Mouse (Mus musculus) megakaryocyte, embryonic 14.5 days (primary cell): ENCODE data around the gene Tbc1d10c. TPM values are rescaled to one million over a fixed set of nuclear protein-coding genes. Genes with fewer than 3 reads are reported as not detected.

Experiments used
- H3K27me3 ChIP-seq: replicated peaks from 2 replicates; pipeline ENCODE3; 2012; ENCODE audit warnings: inconsistent platforms
- H3K36me3 ChIP-seq: replicated peaks from 2 replicates; pipeline ENCODE3; 2012; ENCODE audit warnings: low read length, inconsistent platforms, mixed read lengths
- H3K4me1 ChIP-seq: 2 replicates; pipeline ENCODE4 v1.6.1; 2012; ENCODE audit warnings: inconsistent platforms
- H3K4me3 ChIP-seq: replicated peaks from 2 replicates; pipeline ENCODE3; 2012; ENCODE audit warnings: moderate library complexity, mild to moderate bottlenecking, inconsistent platforms
- H3K9me3 ChIP-seq: 2 replicates; pipeline ENCODE4 v1.6.1; 2012; ENCODE audit warnings: inconsistent platforms
- FLI1 ChIP-seq: IDR thresholded peaks from 2 replicates; pipeline ENCODE4 v1.6.1; 2012; ENCODE audit warnings: low read length, inconsistent platforms, mixed read lengths
- GATA1 ChIP-seq: IDR thresholded peaks from 3 replicates; pipeline ENCODE4 v1.6.1; 2012; ENCODE audit warnings: mixed read lengths, low read length, inconsistent platforms, borderline replicate concordance
- polyA plus RNA-seq: library from polyadenylated mRNA; stranded (reverse); fragments of >175 nt; gene quantifications from 2 replicates; pipeline ENCODE4 v1.2.3, GENCODE M21; 2012; ENCODE audit warnings: low replicate concordance; ENCODE audit not compliant: insufficient read depth

Tbc1d10c gene
- polyA plus RNA-seq, 1 experiment = 31.5 TPM

DNA sequence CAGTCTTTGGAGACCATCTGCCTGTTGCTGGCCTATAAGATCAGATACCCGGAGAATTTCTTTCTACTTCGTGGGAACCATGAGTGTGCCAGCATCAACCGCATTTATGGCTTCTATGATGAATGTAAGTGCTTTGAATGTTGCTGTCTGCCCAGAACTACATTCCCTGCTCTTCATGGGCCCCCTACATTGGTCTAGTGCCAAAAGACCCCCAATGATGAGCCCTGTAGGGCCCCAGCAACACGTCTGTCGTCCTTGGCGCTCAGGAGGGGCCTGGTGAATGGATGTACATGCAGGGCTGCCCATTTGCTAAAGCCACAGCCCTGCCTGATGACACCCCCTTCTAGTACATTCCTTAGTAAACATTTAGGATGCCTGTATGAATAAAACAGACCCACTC lies 2.0 kb upstream of the Tbc1d10c start:
- Histone ChIP-seq H3K27me3 (no peaks in the 10 kb centered on the region), H3K4me3 (peak overlapping the region; percentile 98), H3K9me3 (no peaks in the 10 kb centered on the region), H3K36me3 (peaks cover 69% of the 10 kb centered on the region), H3K4me1 (peaks cover 87% of the 10 kb centered on the region)
- no peak for TF ChIP-seq GATA1
- no peak for TF ChIP-seq FLI1

DNA sequence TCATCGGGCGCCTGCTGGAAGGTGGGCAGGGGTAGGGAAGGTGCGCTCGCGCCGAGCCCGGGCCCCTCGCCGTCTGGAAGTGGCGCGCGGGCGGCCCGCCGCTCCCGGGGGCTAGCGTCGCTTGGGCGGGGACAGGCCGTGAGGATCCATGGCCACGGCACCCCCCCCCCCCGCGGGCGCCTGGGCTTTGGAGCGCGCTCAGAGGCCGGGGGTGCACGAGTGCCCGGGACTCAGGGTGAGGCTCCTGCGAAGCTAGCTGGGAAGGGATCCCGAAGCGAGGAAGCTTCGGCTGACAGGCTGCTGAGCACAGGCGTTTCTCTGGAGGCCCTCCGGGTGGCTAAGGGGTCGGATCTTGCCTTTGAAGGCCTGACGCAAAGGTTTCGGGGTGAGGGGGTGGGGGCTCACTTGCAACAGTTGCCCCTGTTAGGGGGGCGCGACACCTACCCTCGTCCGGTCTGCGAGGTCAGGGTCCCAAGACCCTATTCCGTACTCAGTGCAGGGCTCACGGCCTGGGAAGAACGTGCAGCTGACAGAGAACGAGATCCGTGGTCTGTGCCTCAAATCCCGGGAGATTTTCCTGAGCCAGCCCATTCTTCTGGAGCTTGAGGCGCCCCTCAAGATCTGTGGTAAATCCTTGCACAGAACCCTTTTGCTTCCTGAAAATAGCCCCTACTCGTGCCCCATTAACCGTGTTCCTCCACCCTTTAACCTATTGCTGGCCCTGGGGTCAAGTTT lies 1.3 kb upstream of the Tbc1d10c start:
- peaks cover 88% of the 10 kb centered on the region for H3K4me1 ChIP-seq
- H3K36me3 ChIP-seq = peaks cover 69% of the 10 kb centered on the region
- no peaks in the 10 kb centered on the region for H3K9me3 ChIP-seq
- TF ChIP-seq GATA1 (no peak), FLI1 (no peak)
- peak overlapping the region; percentile 98 for H3K4me3 ChIP-seq
- H3K27me3 ChIP-seq = no peaks in the 10 kb centered on the region

DNA sequence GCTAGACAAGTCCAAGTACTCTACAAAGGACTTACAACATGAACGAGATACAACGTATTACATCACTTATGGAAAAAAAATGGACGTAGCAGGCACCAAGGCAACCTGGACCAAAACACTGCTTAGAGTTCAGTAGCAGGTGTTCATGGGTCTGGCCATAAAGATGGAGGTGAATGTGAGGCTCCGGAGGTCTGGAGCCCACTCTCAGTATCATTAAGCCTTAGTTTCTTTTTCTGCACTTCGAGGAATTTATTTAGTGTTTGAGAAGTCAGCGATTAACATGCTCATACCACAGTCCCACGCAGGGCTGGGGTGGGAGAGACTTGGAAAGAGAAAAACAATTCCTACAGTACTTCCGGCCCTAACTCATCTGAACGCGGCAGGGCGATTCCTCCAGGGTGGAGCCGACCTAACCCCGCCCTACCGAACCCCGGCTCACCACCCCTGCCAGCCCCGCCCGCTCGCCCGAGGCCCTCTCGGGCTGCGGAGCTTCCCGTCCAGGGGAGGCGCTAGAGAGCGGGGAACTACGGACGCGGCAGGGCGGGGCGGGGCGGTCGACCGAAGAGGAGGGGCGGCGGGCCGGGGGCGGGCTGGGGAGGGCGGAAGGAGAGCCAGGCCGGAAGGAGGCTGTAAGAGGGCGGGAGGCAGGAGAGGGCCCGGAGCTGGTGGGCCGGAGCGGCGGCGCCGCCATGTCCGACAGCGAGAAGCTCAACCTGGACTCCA lies 605 bp upstream of the Tbc1d10c start, which contains the start of gene Ppp1ca:
Gene Ppp1ca, plus strand, starts transcription at position 538 of the 723 bp plus-strand sequence.
- Histone ChIP-seq H3K4me1 (peaks cover 88% of the 10 kb centered on the region), H3K9me3 (no peaks in the 10 kb centered on the region), H3K27me3 (no peaks in the 10 kb centered on the region), H3K36me3 (peaks cover 68% of the 10 kb centered on the region), H3K4me3 (peak within 1 kb of the TSS; percentile 98)
- no peak for TF ChIP-seq FLI1
- TF ChIP-seq GATA1 = no peak

DNA sequence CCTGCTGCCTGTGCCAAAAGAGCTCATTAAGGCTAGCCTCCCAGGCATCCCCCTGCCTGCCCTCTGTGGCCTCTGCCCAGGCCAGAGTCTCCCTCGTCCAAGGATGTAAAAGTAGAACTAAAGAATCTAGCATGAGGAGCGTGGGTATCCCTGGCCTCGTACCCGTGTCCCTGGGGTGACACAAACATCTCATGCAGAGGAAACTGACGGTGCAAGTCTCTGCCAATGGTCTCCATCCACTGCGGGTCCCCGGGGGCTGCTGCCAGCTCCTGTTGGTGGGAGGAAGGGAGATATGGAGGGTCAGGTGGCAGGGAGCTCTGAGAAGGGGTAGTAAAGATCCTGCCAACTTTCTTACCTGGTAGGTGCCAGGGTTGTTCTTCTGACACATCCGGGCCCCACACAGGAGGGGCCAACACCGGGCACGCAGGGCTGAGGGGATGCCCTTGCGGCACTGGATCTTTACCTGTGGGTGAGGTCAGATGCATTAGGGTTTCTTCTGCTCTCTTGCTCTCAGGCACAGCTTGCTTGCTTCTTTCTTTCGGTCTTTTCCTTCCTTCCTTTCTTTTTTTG lies 1.9 kb downstream of the Tbc1d10c start:
- Histone ChIP-seq H3K4me3 (no peak overlapping the region), H3K4me1 (peaks cover 88% of the 10 kb centered on the region), H3K9me3 (no peaks in the 10 kb centered on the region), H3K27me3 (no peaks in the 10 kb centered on the region), H3K36me3 (peaks cover 47% of the 10 kb centered on the region)
- TF ChIP-seq FLI1 (no peak), GATA1 (no peak)

DNA sequence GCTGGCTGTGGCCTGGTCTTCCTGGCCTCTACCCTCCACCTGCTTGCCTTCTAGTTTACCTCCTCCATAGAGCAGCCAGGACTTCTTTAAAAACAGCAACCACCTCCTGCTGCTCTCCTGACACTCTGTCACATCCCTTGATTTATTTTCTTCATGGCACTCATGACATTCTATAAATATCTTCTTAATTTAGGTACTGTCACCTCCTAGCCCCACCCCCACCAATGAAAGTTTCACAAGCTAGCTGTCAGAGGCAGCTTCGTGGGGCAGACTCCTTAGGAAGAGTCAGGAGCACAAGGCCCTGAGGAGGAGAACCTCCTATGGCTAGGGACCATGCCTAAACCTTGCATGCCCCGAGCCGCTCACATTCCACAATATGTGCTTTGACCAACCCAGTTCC lies 3.8 kb downstream of the Tbc1d10c start:
- TF ChIP-seq FLI1 (no peak), GATA1 (no peak)
- Histone ChIP-seq H3K4me1 (peaks cover 89% of the 10 kb centered on the region), H3K36me3 (peaks cover 45% of the 10 kb centered on the region), H3K4me3 (no peak overlapping the region), H3K9me3 (no peaks in the 10 kb centered on the region), H3K27me3 (no peaks in the 10 kb centered on the region)

DNA sequence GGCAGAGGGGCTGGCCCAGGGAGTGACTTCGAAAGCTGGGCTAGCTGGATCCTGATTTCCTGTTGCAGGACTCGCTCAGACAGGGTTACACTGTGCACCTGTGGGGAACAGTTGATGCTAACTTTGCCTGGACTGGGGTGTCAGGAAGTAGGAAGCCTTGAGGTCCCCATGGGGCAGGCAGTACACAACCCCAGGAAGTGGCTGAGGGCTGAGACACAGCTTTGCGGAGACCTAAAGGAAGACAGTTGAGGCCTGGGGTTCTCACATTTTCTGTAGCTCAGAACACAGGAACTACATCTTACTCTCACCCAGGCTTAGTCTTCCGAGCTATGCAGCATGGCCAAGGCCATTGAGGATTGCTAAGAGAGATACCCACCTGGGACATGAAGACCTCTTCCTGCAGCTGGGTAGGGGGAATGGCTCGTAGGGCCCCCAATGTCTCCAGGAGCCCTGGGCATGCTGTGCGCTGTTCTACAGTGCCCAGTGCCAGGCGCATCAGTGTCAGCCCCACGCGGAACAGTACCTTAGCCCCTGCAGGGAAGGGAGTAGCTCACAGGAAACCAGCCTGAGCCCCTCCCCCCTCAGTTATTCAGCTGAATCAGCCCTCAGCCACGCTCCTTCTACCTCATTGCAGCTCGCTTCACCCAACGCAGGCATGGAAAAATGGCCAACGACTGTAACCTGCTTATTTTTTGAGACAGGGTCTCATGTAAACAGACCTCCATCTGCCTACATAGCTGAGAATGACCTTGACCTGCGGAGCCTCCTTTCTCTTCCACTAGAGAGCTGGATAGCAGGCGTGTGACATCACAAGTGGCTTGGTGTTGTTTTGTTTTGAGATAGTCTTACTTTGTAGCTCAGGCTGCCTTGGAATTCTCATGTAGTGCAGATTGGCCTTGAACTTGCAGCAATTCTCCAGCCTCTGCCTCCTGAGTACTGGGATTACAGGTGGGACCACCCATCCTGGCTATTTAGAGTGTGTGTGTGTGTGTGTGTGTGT lies 5.8 kb downstream of the Tbc1d10c start:
- Histone ChIP-seq H3K36me3 (peaks cover 47% of the 10 kb centered on the region), H3K9me3 (no peaks in the 10 kb centered on the region), H3K4me3 (peak overlapping the region; percentile 89), H3K4me1 (peaks cover 89% of the 10 kb centered on the region), H3K27me3 (peaks cover 2% of the 10 kb centered on the region)
- TF ChIP-seq GATA1 (no peak), FLI1 (no peak)

DNA sequence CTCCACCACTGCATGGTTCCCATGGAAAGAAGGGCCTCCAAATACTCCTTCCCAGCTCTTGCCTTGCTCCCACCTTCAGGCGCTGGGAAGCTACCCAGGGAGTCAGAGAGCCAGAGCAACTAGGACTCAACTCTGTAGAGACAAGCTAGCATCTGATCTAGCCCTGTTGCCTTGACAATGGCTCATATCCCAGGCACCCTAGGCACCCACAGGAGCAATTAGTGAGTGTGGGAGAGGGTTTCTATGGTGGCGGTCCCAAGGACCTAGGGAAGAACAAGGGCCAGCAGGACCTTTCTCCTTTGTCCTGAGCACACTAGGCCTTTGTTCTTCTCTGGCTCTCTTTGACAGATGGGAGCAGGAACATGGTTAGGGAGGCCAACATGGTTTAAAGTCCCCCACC lies 7.4 kb downstream of the Tbc1d10c start:
- Histone ChIP-seq H3K4me1 (peaks cover 77% of the 10 kb centered on the region), H3K36me3 (peaks cover 37% of the 10 kb centered on the region), H3K9me3 (no peaks in the 10 kb centered on the region)

DNA sequence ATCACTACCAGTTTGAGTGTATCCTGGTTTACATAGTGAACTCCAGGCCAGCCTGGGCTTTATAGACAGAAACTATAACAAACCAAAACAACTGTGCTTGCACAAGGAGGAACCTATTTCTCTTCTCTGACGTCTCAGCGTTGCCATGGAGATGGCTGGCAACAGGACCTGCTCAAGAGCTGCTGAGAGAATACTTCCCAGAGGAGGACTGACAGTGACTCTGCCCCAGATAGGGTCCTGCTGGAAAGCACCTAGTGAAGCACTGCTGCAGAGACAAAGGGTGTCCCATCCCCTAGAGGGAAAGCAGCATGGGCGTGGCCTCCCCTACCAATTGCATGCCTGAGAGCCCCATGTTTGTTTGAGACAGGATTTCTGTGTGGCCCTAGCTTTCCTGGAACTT lies 9.2 kb downstream of the Tbc1d10c start:
- TF ChIP-seq FLI1 (no peak), GATA1 (no peak)
- H3K9me3 ChIP-seq = no peaks in the 10 kb centered on the region
- peaks cover 3% of the 10 kb centered on the region for H3K27me3 ChIP-seq
- no peak overlapping the region for H3K4me3 ChIP-seq
- peaks cover 22% of the 10 kb centered on the region for H3K36me3 ChIP-seq
- peaks cover 65% of the 10 kb centered on the region for H3K4me1 ChIP-seq

More for the DNA sequence above, 7.4 kb downstream of the Tbc1d10c start:
- Histone ChIP-seq H3K27me3 (peaks cover 2% of the 10 kb centered on the region), H3K4me3 (no peak overlapping the region)
- no peak for TF ChIP-seq GATA1

DNA sequence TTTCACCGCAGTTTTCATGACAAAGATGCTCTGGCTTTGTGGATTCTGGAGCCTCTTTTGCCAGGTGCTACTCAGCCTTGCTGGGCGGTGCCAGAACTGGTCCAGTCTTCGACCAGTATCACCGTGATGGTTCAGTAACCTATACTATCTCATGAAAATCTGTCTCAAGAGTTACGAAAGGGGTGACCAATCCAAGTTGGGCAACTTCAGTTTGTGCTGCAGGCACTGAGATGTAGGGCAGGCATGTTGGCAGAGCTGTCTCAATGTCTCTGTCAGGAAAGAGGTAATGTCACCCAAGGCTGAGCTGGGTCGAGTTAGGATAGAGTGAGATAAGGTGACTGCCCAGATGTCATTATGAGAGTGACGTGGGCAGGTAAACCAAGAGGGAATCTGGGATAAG lies 10.7 kb downstream of the Tbc1d10c start:
- H3K9me3 ChIP-seq = no peaks in the 10 kb centered on the region
- TF ChIP-seq FLI1 (no peak), GATA1 (no peak)
- no peak overlapping the region for H3K4me3 ChIP-seq
- peaks cover 58% of the 10 kb centered on the region for H3K4me1 ChIP-seq
- peaks cover 20% of the 10 kb centered on the region for H3K36me3 ChIP-seq
- peaks cover 11% of the 10 kb centered on the region for H3K27me3 ChIP-seq
